Mouse (Mus musculus) cerebellum, adult 2 months (tissue): ENCODE measurements around the gene Gm6899. TPM values are rescaled to one million over a fixed set of nuclear protein-coding genes. Genes with fewer than 3 reads are reported as not detected.

ENCODE experiments used
- DNase-seq, 2 experiments: peaks; one replicate each; pipeline ENCODE4 v3.0.0; 2021
- H3K27ac ChIP-seq: fragments of 200-500 bp; 2 replicates; pipeline ENCODE4 v1.5.1; 2012; ENCODE audit warnings: low read length, control low read depth, inconsistent platforms; ENCODE audit not compliant: insufficient read depth
- H3K27me3 ChIP-seq: fragments of 200-500 bp; 2 replicates; pipeline ENCODE4 v1.6.1; 2012; ENCODE audit warnings: inconsistent platforms, mild to moderate bottlenecking, low read length, moderate library complexity; ENCODE audit not compliant: control insufficient read depth, insufficient read depth
- H3K4me1 ChIP-seq: fragments of 200-500 bp; 2 replicates; pipeline ENCODE4 v1.6.1; 2011; ENCODE audit warnings: low read length; ENCODE audit not compliant: control insufficient read depth, insufficient read depth
- H3K4me3 ChIP-seq: fragments of 200-500 bp; replicated peaks from 2 replicates; pipeline ENCODE3; 2011; ENCODE audit warnings: mild to moderate bottlenecking, low read depth, low read length, control low read depth; ENCODE audit not compliant: insufficient read depth
- CTCF ChIP-seq: fragments of 200-500 bp; IDR thresholded peaks from 2 replicates; pipeline ENCODE4 v1.5.1; 2011; ENCODE audit warnings: low read depth, mild to moderate bottlenecking, control low read depth, low read length, moderate library complexity, borderline replicate concordance; ENCODE audit not compliant: insufficient read depth
- POLR2A ChIP-seq: fragments of 200-500 bp; IDR thresholded peaks from 2 replicates; pipeline ENCODE4 v1.6.1; 2011; ENCODE audit warnings: low read length, control low read depth, borderline replicate concordance; ENCODE audit not compliant: insufficient read depth
- WGBS: fragments of 180-500 bp; shearing (Covaris S2); methylation state at CpG from one replicate; pipeline ENCODE4 v1.1.7; 2018; 5-methylcytosine and 5-hydroxymethylcytosine counted together
- polyA plus RNA-seq: library from polyadenylated mRNA; depleted of rRNA; stranded (reverse); fragments of >200 nt; gene quantifications from 2 replicates; pipeline ENCODE4 v1.2.3, GENCODE M21; 2012

Gm6899 gene
- polyA plus RNA-seq, 1 experiment = not detected

DNA sequence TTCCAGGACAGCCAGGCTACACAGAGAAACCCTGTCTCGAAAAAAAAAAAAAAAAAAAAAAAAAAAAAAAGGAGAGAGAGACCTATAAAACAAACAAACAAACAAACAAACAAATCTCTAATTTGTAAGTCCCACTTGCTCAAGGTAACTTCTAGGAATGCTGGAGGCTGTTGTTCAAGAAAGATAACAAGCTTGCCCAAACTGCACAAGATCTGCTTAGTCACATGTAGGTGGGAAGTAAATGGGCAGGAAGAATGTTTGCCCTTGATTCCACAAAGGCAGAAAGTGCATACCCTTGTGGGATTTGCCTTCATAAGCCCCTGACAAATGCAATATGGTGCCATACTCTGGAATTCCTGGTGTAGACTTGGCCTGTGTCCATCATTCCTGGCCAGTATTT, 1.4 kb downstream of the Gm6899 start:
- Histone ChIP-seq H3K4me1 (no peaks in the 10 kb centered on the region), H3K27ac (no peak overlapping the region), H3K27me3 (no peaks in the 10 kb centered on the region; the same call in 1 of the 2 replicates), H3K4me3 (no peak overlapping the region)
- no peak for DNase-seq
- TF ChIP-seq CTCF (no peak), POLR2A (no peak)
- 89% methylated on average over 1 of the region's 1 CpGs for WGBS

GRCm38 (mm10) chr11:26596186-26596585, 3.1 kb downstream of the Gm6899 start:
- Histone ChIP-seq H3K27me3 (no peaks in the 10 kb centered on the region; the same call in 1 of the 2 replicates), H3K27ac (no peak overlapping the region), H3K4me3 (no peak overlapping the region), H3K4me1 (no peaks in the 10 kb centered on the region)
- TF ChIP-seq POLR2A = no peak
- TF ChIP-seq CTCF = no peak
- no peak for DNase-seq
- WGBS = 92% methylated on average over 1 of the region's 1 CpGs

DNA sequence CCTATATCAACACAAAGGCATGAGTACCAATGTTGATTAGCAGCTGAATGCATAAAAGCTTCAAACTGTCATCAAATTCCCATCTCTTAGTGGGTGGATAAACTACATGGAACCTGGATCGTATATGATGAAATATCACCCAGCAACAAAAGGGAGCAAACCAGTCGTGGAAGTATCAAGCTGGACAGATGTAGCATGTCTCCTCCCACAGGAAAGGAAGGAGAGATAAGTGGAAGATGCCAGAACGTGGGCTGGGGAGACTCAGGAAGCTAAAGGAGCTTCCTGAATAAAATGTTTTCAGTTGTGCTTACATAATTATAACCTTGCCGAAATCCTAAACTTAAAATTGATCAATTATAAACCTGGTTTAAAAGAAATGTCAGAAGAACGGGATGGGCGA, 4.1 kb downstream of the Gm6899 start:
- H3K27ac ChIP-seq = no peak overlapping the region
- no peak overlapping the region for H3K4me3 ChIP-seq
- WGBS = 83% methylated on average over 6 of the region's 6 CpGs
- H3K4me1 ChIP-seq = no peaks in the 10 kb centered on the region
- TF ChIP-seq CTCF = no peak
- TF ChIP-seq POLR2A = no peak
- no peaks in the 10 kb centered on the region; the same call in 1 of the 2 replicates for H3K27me3 ChIP-seq
- no peak for DNase-seq

GRCm38 (mm10) chr11:26597761-26598160, 4.7 kb downstream of the Gm6899 start:
- Histone ChIP-seq H3K4me1 (no peaks in the 10 kb centered on the region), H3K4me3 (no peak overlapping the region), H3K27ac (no peak overlapping the region), H3K27me3 (no peaks in the 10 kb centered on the region; the same call in 1 of the 2 replicates)
- TF ChIP-seq CTCF (no peak), POLR2A (no peak)
- DNase-seq = no peak
- WGBS = 76% methylated on average over 6 of the region's 6 CpGs

DNA sequence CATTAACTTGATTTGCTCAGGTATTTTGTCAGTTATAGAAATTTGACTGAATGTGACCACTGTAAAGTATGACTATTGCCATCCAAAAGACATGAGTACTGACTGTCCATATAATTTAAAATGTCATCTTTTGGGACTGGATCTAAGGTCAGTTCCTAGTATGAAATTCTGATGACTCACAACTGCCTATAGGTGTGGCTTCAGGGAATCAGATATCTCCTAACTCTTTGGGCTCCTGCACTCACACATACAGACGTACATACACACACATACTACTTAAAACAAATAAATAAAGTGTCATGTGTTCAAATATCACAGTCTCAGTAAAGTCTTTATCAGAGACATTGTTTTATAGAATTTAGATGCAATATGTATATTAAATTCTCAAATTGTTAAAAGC, 5.8 kb downstream of the Gm6899 start:
- Histone ChIP-seq H3K27ac (no peak overlapping the region), H3K4me1 (no peaks in the 10 kb centered on the region), H3K4me3 (no peak overlapping the region), H3K27me3 (no peaks in the 10 kb centered on the region)
- WGBS = 94% methylated on average over 1 of the region's 1 CpGs
- TF ChIP-seq POLR2A (no peak), CTCF (no peak)
- no peak for DNase-seq

DNA sequence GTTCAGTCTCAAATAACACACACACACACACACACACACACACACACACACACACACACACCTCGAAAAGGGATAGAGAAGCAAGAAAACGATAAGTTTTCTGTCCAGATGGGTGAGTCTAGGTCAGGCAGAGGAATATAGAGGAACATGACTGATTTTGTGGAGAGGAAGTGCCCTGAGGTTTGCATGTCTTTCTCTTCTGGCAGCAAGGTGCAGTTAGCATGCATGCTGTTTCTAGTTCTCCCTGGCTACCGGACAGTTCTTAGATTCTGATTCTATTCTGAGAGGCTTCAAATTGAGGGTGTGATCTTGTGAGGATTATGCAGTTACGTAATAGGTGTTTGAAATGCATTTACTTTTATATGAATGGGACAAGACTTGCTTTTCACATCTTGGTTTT, 7.7 kb downstream of the Gm6899 start:
- no peak for DNase-seq
- Histone ChIP-seq H3K27me3 (no peaks in the 10 kb centered on the region), H3K4me1 (no peaks in the 10 kb centered on the region), H3K27ac (no peak overlapping the region), H3K4me3 (no peak overlapping the region)
- TF ChIP-seq POLR2A (no peak), CTCF (no peak)
- 53% methylated on average over 4 of the region's 4 CpGs for WGBS

DNA sequence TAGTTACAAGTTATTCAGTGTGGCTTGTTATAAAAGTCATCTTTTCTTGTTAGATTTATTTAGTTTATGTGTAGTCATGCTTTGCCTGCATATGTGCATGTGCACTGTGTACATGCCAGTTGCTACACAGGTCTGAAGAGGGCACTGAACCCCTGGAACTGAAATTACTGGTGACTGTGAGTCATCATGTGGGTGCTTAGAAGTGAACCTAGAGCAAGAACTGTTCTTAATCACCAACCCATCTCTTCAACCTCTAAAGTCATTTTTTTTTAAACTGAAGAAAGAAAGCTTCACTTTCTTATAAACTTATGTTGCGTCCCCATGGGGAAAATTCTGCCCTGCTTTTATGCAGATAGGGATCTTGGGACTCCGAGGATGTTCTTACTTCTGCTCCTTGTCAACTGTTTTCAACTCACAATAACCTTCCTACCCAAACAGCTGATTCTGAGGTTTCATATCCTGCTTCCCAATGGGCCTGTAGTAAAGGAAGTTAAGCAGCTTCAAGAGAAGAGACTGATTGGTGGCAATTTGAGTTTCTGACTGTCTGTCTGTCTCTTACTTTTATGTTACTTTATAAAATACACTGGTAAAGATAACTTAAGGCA, 8.6 kb downstream of the Gm6899 start:
- Histone ChIP-seq H3K4me1 (no peaks in the 10 kb centered on the region), H3K27me3 (no peaks in the 10 kb centered on the region), H3K27ac (no peak overlapping the region), H3K4me3 (no peak overlapping the region)
- no peak for TF ChIP-seq CTCF
- no peak for TF ChIP-seq POLR2A
- no peak for DNase-seq
- WGBS = 95% methylated on average over 2 of the region's 2 CpGs

GRCm38 (mm10) chr11:26604061-26604655, 11.1 kb downstream of the Gm6899 start:
- H3K27ac ChIP-seq = no peak overlapping the region
- 93% methylated on average over 1 of the region's 1 CpGs for WGBS
- H3K4me1 ChIP-seq = no peaks in the 10 kb centered on the region
- DNase-seq = no peak
- TF ChIP-seq CTCF (no peak), POLR2A (no peak)
- H3K4me3 ChIP-seq = no peak overlapping the region
- no peaks in the 10 kb centered on the region for H3K27me3 ChIP-seq
